Mouse (Mus musculus): ENCODE results near the gene Spata1.

DNA sequence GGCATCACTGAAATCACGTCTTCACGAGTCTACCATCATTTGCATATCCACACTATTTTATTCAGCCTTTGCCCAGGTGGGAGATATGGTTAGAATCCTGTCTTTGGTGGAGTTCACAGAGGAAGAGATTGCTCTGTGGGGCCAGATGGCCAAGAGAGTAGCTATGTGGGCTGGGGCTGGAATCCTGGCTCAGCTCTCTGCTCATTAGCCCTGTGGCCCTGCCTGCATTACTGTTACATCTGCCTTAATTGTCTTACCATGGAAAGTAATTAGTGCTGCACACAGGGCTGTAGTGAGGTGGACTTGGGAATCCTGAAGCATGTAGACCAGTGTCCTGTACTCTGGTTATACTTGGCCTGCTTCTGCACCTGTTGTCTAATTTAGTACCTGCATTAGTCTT is 87.5 kb downstream of the Spata1 start:
- no peak for TF ChIP-seq CTCF (IDR thresholded peaks at IDR 0.05; ENCODE audit: borderline replicate concordance, extremely low read depth, insufficient read depth, insufficient read length)
- TF ChIP-seq POLR2A (IDR thresholded peaks at IDR 0.05; ENCODE audit: borderline replicate concordance, extremely low read depth, insufficient read depth, insufficient read length, poor library complexity, severe bottlenecking) = no peak

Measured in brain, embryonic 14.5 days (tissue).